Mouse (Mus musculus) frontal cortex, postnatal 36 days (tissue): ENCODE data around the gene Trim8.

Experiments used
- DNase-seq, 2 experiments: peaks; one replicate each; pipeline ENCODE4 v3.0.0; 2022; ENCODE audit warnings: low spot score in 2 of 2

The Trim8 gene

DNA sequence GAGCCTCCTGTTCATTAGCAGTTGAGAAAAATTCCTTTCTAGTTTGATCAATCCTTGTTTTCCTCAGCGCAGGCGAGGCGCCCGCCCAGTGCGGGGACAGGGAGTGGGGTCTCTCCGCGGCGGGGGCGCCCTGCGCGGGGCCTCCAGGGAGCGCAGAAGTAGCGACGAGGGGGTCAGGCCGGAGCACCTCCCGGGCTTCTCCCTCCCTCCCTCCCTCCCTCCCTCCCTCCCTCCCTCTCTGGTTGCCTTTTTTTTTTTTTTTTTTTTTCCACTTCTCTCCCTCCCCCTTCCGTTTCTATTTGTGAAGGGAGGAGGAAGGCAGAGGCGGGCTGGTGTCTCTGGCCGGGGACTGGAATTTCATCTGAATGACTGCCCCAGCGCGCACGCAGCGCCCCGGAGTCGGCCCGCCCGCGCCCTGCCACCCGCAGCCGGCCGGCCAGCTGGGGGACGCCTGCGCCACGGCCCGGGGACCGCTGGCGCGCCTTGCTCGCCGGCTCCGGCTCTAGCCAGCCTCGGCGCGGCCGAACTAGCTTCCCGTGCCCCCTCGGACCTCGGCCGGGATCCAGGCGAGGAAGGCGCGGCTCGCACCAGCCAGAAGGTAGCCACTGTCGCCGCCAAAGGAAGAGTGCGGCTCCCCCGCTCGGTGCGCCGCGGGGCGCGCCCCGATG lies at the start of gene Trim8:
Trim8 (plus strand) TSS at position 302 of the 668 bp plus-strand sequence.
- peak; percentile 78 for DNase-seq

DNA sequence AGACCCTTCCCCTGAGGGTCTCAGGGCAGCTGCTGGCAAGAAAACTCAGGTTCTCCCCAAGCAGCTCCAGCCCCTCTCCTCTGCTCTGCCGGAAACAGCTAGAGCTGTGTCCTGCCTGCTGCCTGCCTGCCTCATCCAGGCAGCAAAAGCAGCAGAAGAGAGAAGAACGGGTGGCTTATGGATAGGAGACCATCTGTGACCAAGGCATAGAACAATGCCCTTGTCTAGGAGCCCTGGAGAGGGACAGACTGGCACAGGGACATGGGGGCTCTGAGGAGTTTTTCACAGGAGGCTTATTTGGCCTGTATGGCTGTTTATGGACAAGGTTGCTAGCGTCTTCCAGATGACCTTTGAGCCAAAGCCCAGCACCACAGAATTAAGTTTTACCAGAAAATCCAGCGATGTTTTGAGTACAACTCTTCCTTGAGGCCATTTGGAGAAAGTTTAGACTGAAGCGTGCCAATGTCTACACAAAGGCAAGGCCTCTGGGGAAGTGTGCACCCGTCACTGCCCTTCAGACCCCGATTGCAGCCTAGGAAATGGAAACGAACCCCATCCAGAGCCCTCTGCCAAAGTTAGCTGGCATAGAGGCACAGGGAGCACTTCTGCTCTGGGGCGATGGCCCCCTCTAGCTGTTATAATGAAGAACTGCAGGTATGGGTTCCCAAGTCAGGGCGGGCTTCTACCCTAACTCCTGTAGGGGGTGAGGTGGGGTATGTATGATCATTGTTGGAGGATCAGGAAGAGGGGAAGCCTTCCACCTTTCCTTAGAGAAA lies 49.3 kb upstream of the Trim8 start:
- peak; percentile 39 to 53 for DNase-seq

DNA sequence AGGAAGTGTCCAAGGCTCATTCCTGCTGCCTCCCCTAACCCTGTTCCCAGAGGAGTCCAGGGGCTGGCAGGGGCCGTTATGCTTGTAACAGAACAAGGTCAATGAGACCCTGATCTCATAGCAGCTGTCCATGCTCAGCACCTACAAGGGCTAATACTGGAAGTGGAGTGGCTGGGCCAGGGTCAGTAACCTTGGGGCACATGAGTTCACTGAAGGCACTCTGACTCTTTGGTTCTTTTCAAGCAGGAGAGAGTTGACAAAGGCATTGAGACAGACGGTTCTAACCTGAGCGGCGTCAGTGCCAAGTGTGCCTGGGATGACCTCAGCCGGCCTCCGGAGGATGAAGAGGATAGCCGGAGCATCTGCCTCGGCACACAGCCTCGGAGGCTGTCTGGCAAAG lies 48.6 kb upstream of the Trim8 start:
- DNase-seq, result no peak

DNA sequence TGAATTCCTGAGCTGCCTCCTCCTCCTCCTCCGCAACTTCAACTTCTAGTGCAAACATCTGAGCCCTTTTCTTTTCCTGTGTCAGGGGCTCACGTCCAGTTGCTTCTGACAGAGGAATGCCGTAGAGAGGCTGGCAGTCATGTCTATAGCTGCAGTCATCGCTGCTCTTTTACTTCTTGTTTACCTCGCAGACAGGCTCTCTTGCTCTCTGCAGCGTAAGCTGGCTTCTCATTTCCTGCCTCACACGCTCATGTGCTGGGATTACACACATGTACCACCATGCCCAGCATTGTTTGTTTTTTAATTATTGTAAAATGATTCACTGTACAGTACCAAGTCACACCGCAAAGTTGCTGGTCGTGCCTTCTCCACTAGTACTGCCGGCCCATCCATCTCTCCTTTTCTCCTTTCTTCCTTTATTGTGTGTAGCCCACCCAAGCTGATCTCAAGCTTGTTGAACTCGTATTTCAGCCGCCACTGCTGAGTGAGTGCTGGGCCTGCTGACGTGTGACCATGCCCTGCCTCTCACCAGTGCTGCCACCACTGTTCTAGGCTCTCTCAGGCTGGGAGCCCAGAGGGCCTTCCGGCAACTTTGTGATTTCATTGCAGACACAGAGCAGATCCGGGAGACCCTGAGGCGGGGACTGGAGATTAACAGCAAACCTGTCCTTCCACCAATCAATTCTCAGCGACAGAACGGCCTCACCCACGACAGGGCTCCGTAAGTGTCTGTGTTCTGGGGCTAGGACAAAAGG lies 47.2 kb upstream of the Trim8 start:
- DNase-seq, result no peak

DNA sequence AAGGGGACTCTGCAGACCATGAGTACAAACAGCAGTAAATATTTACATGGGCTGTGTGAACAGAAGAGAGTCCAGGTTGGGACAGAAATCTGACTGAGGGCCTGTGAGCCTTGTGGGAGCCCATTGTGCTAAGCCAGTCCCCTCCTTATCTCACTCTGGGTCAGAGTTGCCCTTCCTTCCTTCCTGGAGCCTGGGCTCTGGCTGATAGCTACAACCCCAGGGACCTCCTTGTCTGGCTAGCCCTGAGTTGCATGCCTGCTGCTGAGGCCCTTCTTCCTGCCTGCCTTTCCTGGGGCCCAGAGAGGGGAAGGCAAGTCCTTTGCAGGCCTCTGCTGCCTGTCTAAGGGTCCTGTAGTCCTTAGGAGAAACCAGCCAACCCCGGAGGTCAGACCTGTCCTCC lies 46.5 kb upstream of the Trim8 start:
- no peak for DNase-seq

DNA sequence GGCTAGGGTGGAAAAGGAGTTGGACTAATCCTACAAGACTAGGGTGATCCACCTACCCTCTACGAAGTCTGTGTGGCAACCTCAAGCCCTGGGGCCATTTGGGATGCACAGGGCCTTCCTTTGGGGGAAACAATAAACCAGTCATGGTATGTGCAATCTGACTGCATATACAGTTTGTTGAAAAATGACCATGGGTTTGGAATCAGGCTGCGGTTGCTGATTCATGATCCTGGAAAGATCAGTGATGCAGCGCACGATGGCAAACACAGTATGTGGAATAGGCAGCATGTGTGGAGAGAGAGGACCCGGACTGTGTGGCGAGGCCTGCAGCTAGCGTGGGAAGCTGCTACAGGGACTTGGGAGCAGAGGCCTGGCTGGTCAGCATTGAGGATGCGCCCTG lies 45.9 kb upstream of the Trim8 start:
- no peak for DNase-seq

DNA sequence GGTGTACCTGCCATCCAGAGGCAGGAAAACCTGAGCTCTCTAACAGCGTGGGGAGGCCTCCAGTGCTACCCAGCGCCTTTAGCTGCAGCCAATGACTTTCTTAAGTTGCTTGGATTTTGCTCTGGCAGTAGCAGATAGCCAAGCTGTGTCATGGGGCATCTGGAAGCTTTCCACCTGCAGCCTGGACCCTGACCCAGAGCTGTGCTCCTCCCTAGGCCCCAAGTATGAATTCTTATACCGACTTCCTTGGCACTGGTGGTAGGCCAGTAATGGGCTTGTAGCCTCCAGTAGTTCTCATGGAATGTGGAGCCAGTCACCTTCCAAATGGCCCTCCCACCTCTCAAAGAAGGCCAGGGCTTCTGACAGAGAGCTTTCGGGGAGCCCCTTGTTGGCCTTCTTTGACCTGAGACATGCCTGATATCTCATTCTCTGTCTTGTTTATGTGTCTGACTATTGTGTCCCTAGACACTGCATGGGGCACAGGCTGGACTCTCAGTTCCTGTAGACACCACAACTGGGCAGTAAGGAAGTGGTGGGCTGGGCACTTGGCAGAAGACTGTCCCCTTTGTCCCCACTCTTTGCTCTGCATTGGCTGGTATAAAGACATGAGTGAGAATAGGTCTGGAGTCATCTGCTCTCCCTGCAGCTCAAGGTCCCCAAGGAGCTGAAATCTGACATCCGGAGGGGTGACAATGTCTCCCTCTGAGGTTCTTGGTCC lies 45.3 kb upstream of the Trim8 start:
- DNase-seq, result no peak

DNA sequence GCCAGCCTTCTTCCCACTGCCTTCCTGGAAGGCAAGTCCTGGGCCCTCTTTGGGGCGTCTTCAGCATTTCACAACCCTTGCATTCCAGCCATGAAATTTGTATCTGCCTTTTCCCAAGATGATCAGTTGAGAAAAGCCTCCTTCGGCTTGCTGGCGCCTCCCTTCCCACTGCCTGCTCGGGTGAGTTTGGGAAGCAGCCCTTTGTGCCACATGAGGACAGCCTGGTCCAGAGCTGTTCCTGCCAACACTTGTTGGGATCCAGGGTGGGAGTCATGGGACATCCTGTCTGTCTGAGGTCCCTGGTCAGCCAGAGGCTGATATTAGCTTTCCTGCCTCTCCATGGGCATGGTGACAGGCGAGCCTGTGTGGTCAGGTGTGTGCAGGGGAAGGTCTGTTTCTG lies 43.7 kb upstream of the Trim8 start:
- no peak for DNase-seq

DNA sequence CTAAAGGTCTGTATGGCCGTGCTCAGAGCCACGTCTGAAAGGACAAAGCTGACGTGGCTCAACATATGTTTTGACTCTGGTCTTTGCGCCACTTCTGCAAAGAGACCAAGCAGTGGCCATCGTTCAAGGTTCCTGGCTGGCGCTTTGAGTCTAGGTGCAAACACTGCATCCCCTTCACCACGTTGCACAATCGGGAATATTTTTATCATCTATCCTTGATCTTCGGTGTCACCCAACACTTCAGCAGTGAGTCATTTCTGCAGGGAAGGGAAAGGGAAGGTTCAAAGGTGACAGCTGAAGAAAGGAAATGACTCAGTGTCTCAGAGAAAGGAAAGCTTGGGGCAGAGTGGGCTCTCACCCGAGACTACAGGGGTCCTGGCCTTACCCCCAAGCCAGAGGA lies 42.2 kb upstream of the Trim8 start:
- no peak for DNase-seq

DNA sequence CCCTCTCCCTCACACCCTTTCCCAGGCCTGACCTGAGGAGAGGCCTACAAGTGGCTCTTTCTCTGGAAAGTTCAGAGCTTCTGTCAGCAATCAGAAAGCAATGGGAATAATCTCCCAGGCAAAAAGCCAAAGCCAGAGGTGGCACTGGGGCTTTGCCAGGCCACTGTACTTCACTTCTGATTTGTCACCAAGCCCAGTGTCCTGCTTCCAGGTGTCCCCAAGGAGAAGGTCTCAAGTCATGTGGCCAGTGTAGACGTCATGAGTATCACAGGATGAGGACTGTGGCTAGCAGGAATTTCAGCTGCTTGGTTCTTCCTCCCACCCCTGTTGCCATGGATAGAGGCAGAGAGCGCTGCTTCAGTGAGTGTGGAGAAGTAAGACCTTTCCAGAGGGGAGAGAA lies 41.6 kb upstream of the Trim8 start:
- DNase-seq, result no peak

DNA sequence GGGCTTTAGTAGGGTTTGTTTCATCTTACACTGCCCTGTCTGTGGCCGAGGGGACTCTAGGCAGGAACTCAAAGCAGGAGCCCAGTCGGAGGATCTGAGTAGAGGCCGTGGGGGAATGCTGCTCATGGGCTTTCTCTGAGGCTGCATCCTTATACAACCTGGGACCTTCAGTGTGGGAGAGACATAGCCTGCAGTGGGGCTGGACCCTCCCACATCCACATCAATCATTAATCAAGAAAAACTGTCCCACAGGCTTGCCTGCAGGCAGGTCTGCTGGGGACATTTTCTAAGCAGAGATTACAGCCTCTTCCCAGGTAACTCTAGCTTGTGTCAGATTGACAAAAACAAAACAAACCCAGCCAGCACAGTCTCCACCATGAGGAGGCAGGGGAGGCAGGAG lies 38.9 kb upstream of the Trim8 start:
- DNase-seq, result no peak

DNA sequence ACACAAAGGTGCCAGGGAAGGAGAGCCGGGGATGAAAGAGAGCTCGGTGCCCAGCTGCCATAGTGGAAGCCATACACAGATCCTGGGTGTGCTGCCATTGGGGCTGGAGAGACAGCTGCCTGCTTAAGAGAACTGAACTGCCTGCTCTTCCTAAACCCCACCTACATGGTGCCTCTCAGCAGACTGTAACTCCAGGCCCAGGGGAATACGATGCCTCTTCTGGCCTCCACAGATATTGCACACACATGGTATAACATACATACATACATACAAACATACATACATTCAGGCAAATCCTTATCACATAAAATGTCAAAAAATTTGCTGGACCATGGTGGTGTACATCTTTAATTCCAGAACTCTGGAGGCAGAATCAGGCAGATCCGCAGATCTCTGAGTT lies 38.1 kb upstream of the Trim8 start:
- no peak for DNase-seq

DNA sequence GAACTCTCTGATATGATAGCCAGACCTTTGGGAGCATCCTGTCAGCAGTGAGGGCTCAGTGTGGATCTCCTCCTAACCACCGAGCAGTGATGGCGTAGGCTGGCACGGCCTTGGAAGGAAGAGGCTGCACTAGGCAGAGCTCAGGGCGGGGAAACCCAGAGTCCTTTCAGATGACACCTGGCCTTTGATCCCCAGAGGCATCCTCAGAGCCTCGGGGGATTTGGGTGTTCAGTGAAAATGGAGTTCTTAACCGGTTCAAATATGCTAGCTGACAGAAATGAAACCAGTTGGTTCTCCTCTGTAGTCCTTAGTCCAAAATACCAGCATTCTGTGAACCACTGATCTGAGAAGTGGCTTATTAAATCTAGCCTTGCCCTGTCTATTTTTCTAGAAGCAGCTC lies 35.3 kb upstream of the Trim8 start:
- no peak for DNase-seq

DNA sequence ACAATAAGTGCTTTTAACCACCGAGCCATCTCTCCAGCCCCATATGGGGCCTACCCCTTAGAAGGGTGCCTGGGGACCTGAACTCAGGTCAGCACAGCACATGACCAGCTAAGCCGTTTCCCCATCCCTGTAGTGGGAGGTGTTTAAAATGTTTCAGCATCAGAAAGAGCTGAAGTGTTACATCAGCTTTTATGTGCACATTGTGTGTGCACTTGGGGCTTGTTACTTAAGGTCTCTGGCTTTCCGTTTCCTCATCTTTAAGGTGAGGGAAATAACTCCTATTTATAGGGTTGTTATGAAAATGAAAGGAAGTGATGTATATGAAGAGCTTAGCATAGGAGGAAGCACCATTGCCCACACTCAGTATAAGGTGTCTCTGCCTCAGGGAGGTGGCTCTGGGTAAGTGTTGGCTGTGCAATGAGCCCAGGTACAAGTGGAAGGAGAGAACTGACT lies 34.4 kb upstream of the Trim8 start:
- DNase-seq, result no peak

DNA sequence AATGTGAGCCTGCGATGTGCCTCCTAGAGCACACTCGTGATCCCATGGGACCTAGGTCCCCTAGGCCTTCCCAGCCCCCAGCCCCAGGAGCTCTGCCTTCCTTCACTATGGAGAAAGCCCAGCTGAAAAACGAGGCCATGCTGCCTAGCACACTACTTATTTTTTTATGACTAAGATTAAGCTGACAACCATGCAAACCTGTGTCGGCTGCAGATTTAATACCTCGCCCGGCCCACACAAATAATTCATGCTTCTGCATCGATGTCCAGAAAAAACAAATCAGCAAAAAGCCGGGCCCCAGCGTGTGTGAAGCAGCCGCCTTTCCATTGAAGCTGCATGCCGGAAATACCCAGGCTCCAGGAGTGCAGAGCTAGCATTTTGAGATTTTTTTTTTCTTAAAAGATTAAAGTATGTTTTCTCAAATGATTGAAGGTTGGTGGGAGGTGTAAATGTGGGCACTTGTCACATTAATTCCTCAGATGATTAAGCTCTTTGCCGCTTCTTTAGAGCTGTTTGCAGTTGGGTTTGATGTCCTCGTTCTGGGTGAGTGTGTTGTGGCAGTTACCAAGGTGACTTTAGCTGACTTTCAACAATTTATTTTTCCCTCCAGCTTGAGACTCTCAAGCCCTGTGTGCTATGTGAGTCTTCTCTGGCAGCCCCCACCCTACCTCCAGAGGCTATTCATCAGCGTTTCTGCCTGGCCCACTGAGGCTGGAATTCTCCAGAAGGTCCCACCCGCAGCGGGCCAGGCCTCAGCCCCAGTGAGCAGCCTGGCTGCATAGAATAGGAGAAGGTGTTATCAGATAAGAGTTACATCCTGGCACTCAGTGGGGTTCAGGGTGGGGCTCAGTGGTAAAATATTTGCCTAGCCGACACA lies 30.9 kb upstream of the Trim8 start:
- no peak for DNase-seq

DNA sequence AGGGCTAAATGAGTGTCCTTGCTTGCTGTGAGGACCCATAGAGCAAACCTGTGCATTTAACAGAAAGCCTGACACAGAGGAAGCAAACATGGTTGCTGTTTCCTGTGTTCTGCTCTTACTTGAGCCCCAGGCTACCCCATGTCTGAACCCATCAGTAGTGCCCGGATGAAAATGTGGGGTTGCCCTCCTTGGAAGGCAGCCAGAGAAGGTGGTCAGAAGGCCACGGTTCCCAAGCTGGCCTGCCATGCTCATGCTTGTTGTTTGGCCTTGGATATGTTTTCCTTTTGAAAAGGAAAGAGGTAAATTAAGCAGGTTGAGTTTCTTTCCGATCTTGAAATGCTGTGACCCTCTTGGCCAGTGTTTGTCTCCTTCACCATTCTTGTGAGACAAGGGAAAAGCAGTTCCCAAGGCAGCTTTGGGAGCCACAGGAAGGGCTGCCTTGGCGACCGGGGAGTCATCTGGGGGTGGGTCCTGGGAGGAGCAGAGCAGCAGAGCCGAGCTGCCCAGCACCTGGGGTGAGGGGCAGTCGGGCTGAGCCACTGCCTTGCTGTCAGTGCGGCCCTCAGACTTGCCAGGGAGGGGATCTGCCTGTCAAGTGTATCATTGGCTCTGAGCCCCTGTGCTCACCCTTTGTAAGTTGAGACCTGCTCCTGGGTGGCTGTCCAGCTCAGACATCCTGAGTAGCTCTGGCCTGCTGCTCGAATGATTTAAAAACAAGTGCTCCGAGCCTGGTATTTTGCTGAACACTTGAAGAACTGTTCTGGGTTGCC lies 30.0 kb upstream of the Trim8 start:
- DNase-seq, result no peak

DNA sequence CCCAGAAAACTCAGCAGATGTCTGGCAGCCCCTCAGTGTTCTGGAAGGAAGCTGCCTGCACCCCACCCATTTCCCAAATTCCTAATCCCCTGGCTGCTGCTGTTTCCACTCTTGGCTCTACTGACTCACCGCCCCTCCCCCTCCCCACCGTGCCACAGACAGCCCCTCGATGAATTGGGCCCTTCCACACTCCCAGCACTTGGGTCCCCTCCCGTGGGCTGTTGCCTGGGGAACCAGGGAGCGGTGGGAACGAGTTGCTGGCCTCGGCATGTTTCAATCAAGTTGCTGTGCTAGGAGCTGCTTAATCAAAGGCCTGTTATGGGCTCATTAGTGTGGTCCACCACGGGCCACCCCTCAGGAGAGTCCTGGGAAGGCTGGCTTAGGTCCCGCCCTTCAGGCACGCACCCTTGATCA lies 24.1 kb upstream of the Trim8 start:
- DNase-seq, result no peak

DNA sequence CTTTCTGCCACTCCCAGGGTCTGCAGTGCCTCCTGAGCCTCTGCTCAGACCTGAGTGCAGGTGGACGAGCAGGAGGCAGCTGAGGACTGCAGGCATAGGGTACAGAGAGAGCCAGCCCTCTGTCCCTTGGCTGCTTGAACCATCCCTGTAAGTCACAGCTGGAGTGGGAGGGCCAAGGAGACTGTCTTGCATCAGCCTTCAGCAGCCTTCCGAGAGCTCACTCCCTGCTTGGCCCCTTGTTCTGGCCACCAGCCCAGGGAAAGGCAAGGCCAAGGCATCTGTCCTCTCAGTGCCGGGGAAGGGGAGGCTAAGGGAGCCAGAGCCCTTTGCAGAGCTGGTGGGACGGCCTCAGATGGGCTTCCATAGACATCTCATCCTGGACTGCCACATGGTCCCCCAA lies 23.3 kb upstream of the Trim8 start:
- no peak for DNase-seq

DNA sequence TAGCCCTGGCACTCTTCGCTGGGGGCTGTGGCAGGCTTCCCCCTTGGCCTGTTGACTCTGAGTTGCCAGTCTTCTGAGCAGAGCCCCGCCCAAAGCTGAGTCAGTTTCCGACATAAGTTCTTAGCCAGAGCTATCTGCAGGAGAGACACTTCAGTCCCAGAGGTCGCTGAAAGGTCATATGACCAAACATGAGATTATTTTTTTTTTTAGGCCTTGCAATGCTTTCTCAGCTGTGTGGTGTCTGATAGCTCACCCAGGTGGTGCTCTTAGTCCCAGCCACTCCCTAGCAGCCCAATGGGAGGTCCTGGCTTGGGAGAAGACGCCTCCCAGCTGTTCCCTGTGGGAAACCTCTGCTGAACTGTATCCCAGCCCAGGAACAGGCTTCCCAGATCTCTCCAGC lies 22.7 kb upstream of the Trim8 start:
- no peak for DNase-seq

DNA sequence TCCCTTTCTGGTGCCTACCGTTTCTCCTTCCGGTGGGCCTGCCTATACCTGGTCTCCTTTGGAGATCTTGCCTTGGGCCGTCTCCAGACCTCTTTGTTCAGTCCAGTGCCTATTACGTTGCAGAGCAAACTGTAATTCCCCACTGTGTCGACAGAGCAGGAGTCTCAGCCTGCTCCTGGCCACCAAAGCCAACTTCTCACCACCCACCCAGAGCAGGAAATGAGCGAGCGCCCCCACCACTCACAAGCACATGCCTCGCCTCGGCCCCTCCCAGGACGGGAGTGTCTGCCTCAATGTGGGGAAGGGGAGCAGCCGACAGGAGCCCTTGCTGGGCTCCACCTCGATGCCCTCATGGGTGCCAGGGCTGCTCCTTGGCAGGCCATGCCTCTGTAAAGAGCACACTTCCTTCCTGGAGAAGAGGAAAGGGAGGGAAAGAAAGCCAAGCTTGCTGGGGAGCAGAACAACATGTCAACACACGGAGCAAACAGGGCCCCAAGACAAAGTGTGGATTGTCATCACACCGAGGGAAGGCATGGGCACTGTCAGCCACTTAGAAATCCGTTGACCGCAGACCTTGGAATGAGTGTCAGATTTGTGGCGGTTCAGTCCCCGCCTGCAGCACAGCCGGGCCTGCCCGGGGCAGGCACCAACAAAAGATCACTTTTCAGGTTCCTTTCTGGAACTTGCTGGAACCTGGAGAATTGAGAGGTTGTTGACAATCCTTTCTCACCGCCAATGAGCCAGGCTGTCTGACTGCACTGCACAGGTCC lies 22.0 kb upstream of the Trim8 start:
- no peak for DNase-seq
